Comparison of ENCODE assay signal across 8 mouse cellular contexts in the genomic region with DNA sequence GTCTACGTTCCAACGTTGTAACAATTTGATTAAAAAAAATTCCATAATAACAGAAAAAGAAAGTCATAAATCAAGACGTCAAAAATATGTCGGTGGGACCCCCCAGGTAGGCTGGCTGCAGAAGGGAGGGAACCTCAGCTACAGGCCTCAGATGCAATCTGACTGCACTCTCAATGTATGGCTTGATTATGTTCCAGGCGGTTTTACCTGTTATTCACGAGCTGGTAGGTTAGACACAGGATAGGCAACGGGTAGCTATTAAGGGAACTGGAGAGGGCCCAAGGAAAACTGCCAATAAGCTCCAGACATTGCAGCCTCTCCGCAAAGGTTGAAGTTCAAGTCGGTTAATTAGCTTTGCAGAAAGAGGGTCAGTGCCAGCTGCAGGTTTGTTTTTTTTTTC. TPM values are rescaled to one million over a fixed set of nuclear protein-coding genes. Genes with fewer than 3 reads are reported as not detected.
DNase-seq lines count a peak whose midpoint lies in the region; ATAC-seq lines count a peak whose summit lies in the region.

No protein-coding gene starts in this region.

- DNase-seq in heart, postnatal 14 days = no peak
- peak; percentile 70 for DNase-seq in fat pad, adult 2 months (ENCODE audit: extremely low read depth, low read depth, low spot score)
- DNase-seq in kidney, adult 9 months = peak; percentile 89
- DNase-seq in lung, postnatal 4 days = no peak
- DNase-seq in right cerebral cortex, adult 2 months (ENCODE audit: low spot score in 2 of 2) = no peak

- WGBS in heart, embryonic 12.5 days = 29% methylated on average over 9 of the region's 9 CpGs
- 20% methylated on average over 9 of the region's 9 CpGs for WGBS in midbrain, embryonic 15.5 days

- H3K4me3 ChIP-seq in heart, embryonic 12.5 days = peak overlapping the region; percentile 88
- peak overlapping the region; percentile 68 for H3K4me3 ChIP-seq in midbrain, embryonic 15.5 days

- H3K9ac ChIP-seq in heart, embryonic 12.5 days = peak overlapping the region; percentile 98
- H3K9ac ChIP-seq in midbrain, embryonic 15.5 days = peak overlapping the region; percentile 74

- no peaks in the 10 kb centered on the region for H3K27me3 ChIP-seq in heart, embryonic 12.5 days (replicated peaks)
- H3K27me3 ChIP-seq in midbrain, embryonic 15.5 days (replicated peaks) = no peaks in the 10 kb centered on the region

- peak overlapping the region; percentile 95 for H3K27ac ChIP-seq in heart, embryonic 12.5 days (ENCODE audit: poor library complexity, severe bottlenecking)
- H3K27ac ChIP-seq in midbrain, embryonic 15.5 days = 0 out of 2 replicates have a peak overlapping the region, but pooled peaks have one; percentile 52

- H3K9me3 ChIP-seq in heart, embryonic 12.5 days (replicated peaks) = no peaks in the 10 kb centered on the region
- H3K9me3 ChIP-seq in midbrain, embryonic 15.5 days = no peaks in the 10 kb centered on the region

- no peaks in the 10 kb centered on the region for H3K36me3 ChIP-seq in heart, embryonic 12.5 days
- no peaks in the 10 kb centered on the region for H3K36me3 ChIP-seq in midbrain, embryonic 15.5 days (replicated peaks)

- no peak for ATAC-seq in heart, embryonic 12.5 days (ENCODE audit: insufficient number of reproducible peaks, low FRiP score)
- peak; percentile 7; the same call in 1 of the 2 replicates for ATAC-seq in midbrain, embryonic 15.5 days (replicated peaks)
- ATAC-seq in megakaryocyte-erythroid progenitor cell, adult 5-6 weeks (replicated peaks; ENCODE audit: low FRiP score, low TSS enrichment, poor library complexity, severe bottlenecking) = no peak

- intact Hi-C loops in heart, postnatal 14 days (cut with DNase I) = no loop called here

- H3K4me2 ChIP-seq in heart, embryonic 12.5 days = peak overlapping the region; percentile 86
- peak overlapping the region; percentile 77 for H3K4me2 ChIP-seq in midbrain, embryonic 15.5 days

- peaks cover 73% of the 10 kb centered on the region for H3K4me1 ChIP-seq in heart, embryonic 12.5 days (replicated peaks)
- H3K4me1 ChIP-seq in midbrain, embryonic 15.5 days = peaks cover 24% of the 10 kb centered on the region

RNA-seq across cellular contexts. Expression of a gene that starts 0.6 kb away (rescaled TPM):
- polyA plus RNA-seq in heart, embryonic 12.5 days (2016; fragmentation: Nextera tagmentation; extraction: Ambion mirVana) = 172 and 177 TPM in 2 replicates
- total RNA-seq in heart, postnatal 14 days (2021) = 100 to 1,000 TPM; 122 to 138 TPM
- 71.3 and 71.8 TPM in 2 replicates for polyA plus RNA-seq in midbrain, embryonic 15.5 days (2015; fragmentation: Nextera tagmentation; extraction: Ambion mirVana)
- total RNA-seq in megakaryocyte-erythroid progenitor cell, adult 5-6 weeks (2014; fragmentation: Nextera tagmentation) = 101 and 125 TPM in 2 replicates
- total RNA-seq in megakaryocyte-erythroid progenitor cell, adult 5-6 weeks (2017) = 152 and 155 TPM in 2 replicates

Comparison
In these comparisons a context has a peak if more than half of its experiments do, and no peak if none do; other contexts are left out.
1. DNase-seq: peak in fat pad, adult 2 months (single experiment) and kidney, adult 9 months (single experiment); none in heart, postnatal 14 days (0 of 2), lung, postnatal 4 days (0 of 2) and right cerebral cortex, adult 2 months (0 of 2).